Comparison of ENCODE assay signal across 8 mouse cellular contexts in the genomic region with DNA sequence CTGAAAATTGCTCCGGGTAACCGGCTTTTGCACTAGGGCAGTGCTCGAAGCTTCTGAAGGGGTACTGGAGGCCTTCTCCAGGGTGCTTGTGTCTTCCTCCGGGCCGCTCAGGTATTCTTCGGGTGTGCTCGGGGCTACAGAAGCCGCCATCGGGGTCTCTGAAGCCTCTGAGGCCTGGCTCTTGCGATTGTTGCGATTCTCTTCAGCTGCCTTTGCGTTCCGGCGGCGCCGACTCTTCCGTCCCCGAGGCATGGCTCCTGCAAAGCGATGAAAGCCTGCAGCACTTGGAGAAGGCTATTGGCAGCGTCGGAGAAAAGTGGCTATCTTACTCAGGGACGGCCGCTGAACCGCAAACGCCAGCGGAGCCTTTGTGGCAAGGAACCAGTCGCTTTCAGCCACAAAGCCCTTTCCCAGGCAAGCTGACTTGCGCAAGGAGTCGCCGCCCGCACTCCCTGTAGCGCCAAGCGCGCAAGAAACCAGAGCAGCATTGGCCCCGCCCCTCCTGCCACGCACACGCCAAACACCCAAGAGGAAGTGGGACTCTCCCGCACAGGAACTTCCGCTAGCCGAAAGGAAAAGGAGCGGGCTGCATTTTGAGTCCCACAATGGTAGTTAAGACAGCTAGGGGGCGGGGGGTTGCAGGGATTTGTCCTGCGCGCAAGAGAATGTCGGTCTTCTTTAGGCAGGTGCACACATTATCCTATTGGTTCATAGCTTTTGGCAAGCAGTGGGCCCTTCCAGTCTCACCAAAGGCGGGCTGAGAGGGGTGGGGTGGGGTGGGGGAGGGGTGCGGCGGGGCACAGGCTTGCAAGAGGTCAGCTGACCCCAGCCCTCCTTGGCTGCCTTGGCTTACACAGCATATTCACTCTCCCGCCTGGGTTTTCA. TPM values are rescaled to one million over a fixed set of nuclear protein-coding genes. Genes with fewer than 3 reads are reported as not detected.
DNase-seq lines count a peak whose midpoint lies in the region; ATAC-seq and TF ChIP-seq lines count a peak whose summit lies in the region.

A gene (minus strand): TSS at position 489 of the 885 bp plus-strand sequence.

- TF ChIP-seq EP300 in stomach, postnatal 0 days (optimal IDR thresholded peaks at IDR 0.05): no peak

- H3K36me3 ChIP-seq in forebrain, embryonic 12.5 days (replicated peaks): no peaks in the 10 kb centered on the region
- no peaks in the 10 kb centered on the region for H3K36me3 ChIP-seq in heart, embryonic 15.5 days
- no peaks in the 10 kb centered on the region for H3K36me3 ChIP-seq in liver, adult 2 months (ENCODE audit: control insufficient read depth, insufficient read depth, low read length)
- no peaks in the 10 kb centered on the region for H3K36me3 ChIP-seq in stomach, postnatal 0 days (ENCODE audit: control insufficient read depth, insufficient read depth, low read length)

- peak; percentile 90 for ATAC-seq in forebrain, embryonic 12.5 days (ENCODE audit: low FRiP score)
- peak; percentile 83 for ATAC-seq in heart, embryonic 15.5 days (replicated peaks; ENCODE audit: insufficient number of reproducible peaks, insufficient read depth, low FRiP score, low read depth)
- ATAC-seq in stomach, postnatal 0 days (ENCODE audit: low FRiP score, low TSS enrichment): peak; percentile 95

- H3K4me2 ChIP-seq in forebrain, embryonic 12.5 days: peak within 1 kb of the TSS; percentile 55
- peak within 1 kb of the TSS; percentile 70 for H3K4me2 ChIP-seq in heart, embryonic 15.5 days
- H3K4me2 ChIP-seq in stomach, postnatal 0 days (replicated peaks; ENCODE audit: low read depth): peak within 1 kb of the TSS; percentile 63

- peak within 1 kb of the TSS; percentile 72 for H3K9ac ChIP-seq in forebrain, embryonic 12.5 days
- peak within 1 kb of the TSS; percentile 49 for H3K9ac ChIP-seq in heart, embryonic 15.5 days
- H3K9ac ChIP-seq in liver, adult 2 months (ENCODE audit: low read depth, low read length): peak within 1 kb of the TSS; percentile 66
- H3K9ac ChIP-seq in stomach, postnatal 0 days (ENCODE audit: low read length): peak within 1 kb of the TSS; percentile 62

- H3K27me3 ChIP-seq in forebrain, embryonic 12.5 days: peaks cover 11% of the 10 kb centered on the region
- H3K27me3 ChIP-seq in heart, embryonic 15.5 days: no peaks in the 10 kb centered on the region
- no peaks in the 10 kb centered on the region for H3K27me3 ChIP-seq in liver, adult 2 months (ENCODE audit: control insufficient read depth, insufficient read depth, low read length)
- H3K27me3 ChIP-seq in stomach, postnatal 0 days (ENCODE audit: control insufficient read depth, insufficient read depth, low read length): no peaks in the 10 kb centered on the region

- peak within 1 kb of the TSS; percentile 96 for H3K27ac ChIP-seq in forebrain, embryonic 12.5 days
- H3K27ac ChIP-seq in heart, embryonic 15.5 days: peak within 1 kb of the TSS; percentile 72
- H3K27ac ChIP-seq in liver, adult 2 months (replicated peaks; ENCODE audit: insufficient read depth, low read depth, low read length): no peak within 1 kb of the TSS
- H3K27ac ChIP-seq in stomach, postnatal 0 days (replicated peaks): peak within 1 kb of the TSS; percentile 74

- H3K79me2 ChIP-seq in liver, adult 2 months (ENCODE audit: control insufficient read depth, insufficient read depth, low read length): no peaks in the 10 kb centered on the region

- H3K9me3 ChIP-seq in forebrain, embryonic 12.5 days: no peaks in the 10 kb centered on the region
- no peaks in the 10 kb centered on the region for H3K9me3 ChIP-seq in heart, embryonic 15.5 days (replicated peaks)
- H3K9me3 ChIP-seq in stomach, postnatal 0 days (ENCODE audit: control insufficient read depth, low read length): no peaks in the 10 kb centered on the region

- WGBS in forebrain, embryonic 12.5 days: 17% methylated on average over 49 of the region's 49 CpGs
- WGBS in heart, embryonic 15.5 days: 8% methylated on average over 49 of the region's 49 CpGs
- WGBS in liver, adult 2 months: under 1% methylated on average over 49 of the region's 49 CpGs
- 14% methylated on average over 47 of the region's 49 CpGs for WGBS in stomach, postnatal 0 days

- H3K4me3 ChIP-seq in forebrain, embryonic 12.5 days (replicated peaks): peak within 1 kb of the TSS; percentile 55
- peak within 1 kb of the TSS; percentile 54 for H3K4me3 ChIP-seq in heart, embryonic 15.5 days
- peak within 1 kb of the TSS; percentile 88 for H3K4me3 ChIP-seq in liver, adult 2 months (ENCODE audit: insufficient read depth, low read depth, low read length)
- H3K4me3 ChIP-seq in stomach, postnatal 0 days (ENCODE audit: low read depth, low read length): peak within 1 kb of the TSS; percentile 49

- H3K4me1 ChIP-seq in forebrain, embryonic 12.5 days: 0 out of 2 replicates have a peak, but pooled peaks cover 8% of the 10 kb centered on the region
- H3K4me1 ChIP-seq in heart, embryonic 15.5 days (replicated peaks): no peaks in the 10 kb centered on the region
- no peaks in the 10 kb centered on the region for H3K4me1 ChIP-seq in liver, adult 2 months (ENCODE audit: control insufficient read depth, insufficient read depth, low read length)
- H3K4me1 ChIP-seq in stomach, postnatal 0 days (replicated peaks; ENCODE audit: control insufficient read depth, insufficient read depth): no peaks in the 10 kb centered on the region

- TF ChIP-seq CTCF in liver, adult 2 months (IDR thresholded peaks at IDR 0.05; ENCODE audit: low read depth, low read length): no peak
- TF ChIP-seq CTCF in stomach, postnatal 0 days (IDR thresholded peaks at IDR 0.05; ENCODE audit: low read depth): peak; percentile 48

- peak; percentile 84 for DNase-seq in A20 (ENCODE audit: low read depth, low spot score)
- peak; percentile 86 for DNase-seq in brain, embryonic 18.5 days (ENCODE audit: low read depth, low spot score)
- peak; percentile 87 for DNase-seq in kidney, postnatal 10 days
- peak; percentile 67 for DNase-seq in liver, adult 2 months (ENCODE audit: extremely low read depth, low read depth, low spot score)
- DNase-seq in naive thymus-derived CD4-positive, alpha-beta T cell, adult 2 months (ENCODE audit: low read depth): peak; percentile 3
- DNase-seq in stomach, postnatal 0 days (ENCODE audit: low spot score): peak; percentile 82

- no peak for TF ChIP-seq POLR2A in liver, adult 2 months (IDR thresholded peaks at IDR 0.05; ENCODE audit: extremely low read depth, insufficient read depth, low read length)

RNA-seq across cellular contexts. Expression of the gene that starts here (rescaled TPM):
- polyA plus RNA-seq in forebrain, embryonic 12.5 days (2016; fragmentation: Nextera tagmentation; extraction: Ambion mirVana): 86.0 and 92.4 TPM in 2 replicates
- polyA plus RNA-seq in heart, embryonic 15.5 days (2015; fragmentation: Nextera tagmentation; extraction: Ambion mirVana): 28.0 and 29.3 TPM in 2 replicates
- total RNA-seq in liver, adult 2 months (2014; rRNA removed): 4.4 and 4.8 TPM in 2 replicates
- polyA plus RNA-seq in liver, adult 2 months (2012; rRNA removed): 1.4 TPM in 2 replicates
- 28.4 and 31.9 TPM in 2 replicates for polyA plus RNA-seq in stomach, postnatal 0 days (2015; fragmentation: Nextera tagmentation; extraction: Ambion mirVana)

Comparison
In these comparisons a context has a peak if more than half of its experiments do, and no peak if none do; other contexts are left out.
1. RNA of the gene that starts here (polyA plus RNA-seq): 86.0 to 92.4 TPM in forebrain, embryonic 12.5 days, 28.4 to 31.9 TPM in stomach, postnatal 0 days and 28.0 to 29.3 TPM in heart, embryonic 15.5 days; 1.4 TPM in liver, adult 2 months; every median in the first group is over 10 times any median in the second.
2. DNase-seq: peak in every context shown above with its lines; median percentile 87 in kidney, postnatal 10 days; 86 in brain, embryonic 18.5 days; 84 in A20; 82 in stomach, postnatal 0 days; 67 in liver, adult 2 months; 3 in naive thymus-derived CD4-positive, alpha-beta T cell, adult 2 months.
3. Peak in every context shown above with its lines, with median percentiles within 50 percentile points of each other: ATAC-seq, H3K4me2 ChIP-seq, H3K4me3 ChIP-seq and H3K9ac ChIP-seq.